Mouse (Mus musculus) small intestine, adult 2 months (tissue): Measurements from ENCODE around the gene Arid2. TPM values are rescaled to one million over a fixed set of nuclear protein-coding genes. Genes with fewer than 3 reads are reported as not detected.

Experiments
- H3K27ac ChIP-seq: fragments of 200-500 bp; 2 replicates; pipeline ENCODE4 v1.5.1; 2012; ENCODE audit warnings: low read depth, low read length, control low read depth, inconsistent platforms; ENCODE audit not compliant: insufficient read depth
- H3K27me3 ChIP-seq: fragments of 200-500 bp; 2 replicates; pipeline ENCODE4 v1.6.1; 2012; ENCODE audit warnings: mild to moderate bottlenecking, moderate library complexity, low read length, inconsistent platforms; ENCODE audit not compliant: control insufficient read depth, insufficient read depth
- H3K36me3 ChIP-seq: fragments of 200-500 bp; 2 replicates; pipeline ENCODE4 v1.6.1; 2012; ENCODE audit warnings: mild to moderate bottlenecking, low read length, control low read depth, inconsistent platforms; ENCODE audit not compliant: control insufficient read depth, insufficient read depth
- H3K4me1 ChIP-seq: fragments of 200-500 bp; 2 replicates; pipeline ENCODE4 v1.6.1; 2012; ENCODE audit warnings: low read length, inconsistent platforms, mixed read lengths; ENCODE audit not compliant: control insufficient read depth, insufficient read depth, insufficient read length
- H3K4me3 ChIP-seq: fragments of 200-500 bp; 2 replicates; pipeline ENCODE4 v1.5.1; 2012; ENCODE audit warnings: low read depth, mild to moderate bottlenecking, control low read depth, inconsistent platforms, low read length, moderate library complexity
- CTCF ChIP-seq: fragments of 200-500 bp; IDR thresholded peaks from 2 replicates; pipeline ENCODE4 v1.5.1; 2012; ENCODE audit warnings: low read depth, mild to moderate bottlenecking, control low read depth, inconsistent platforms, low read length, moderate library complexity, mixed read lengths; ENCODE audit not compliant: insufficient replicate concordance, insufficient read length; ENCODE audit errors: extremely low read depth
- POLR2A ChIP-seq: fragments of 200-500 bp; IDR thresholded peaks from 2 replicates; pipeline ENCODE4 v1.6.1; 2012; ENCODE audit warnings: low read depth, mild to moderate bottlenecking, control low read depth, inconsistent platforms, low read length, moderate library complexity
- WGBS: fragments of 180-500 bp; shearing (Covaris S2); methylation state at CpG from one replicate; pipeline ENCODE4 v1.1.7; 2018; 5-methylcytosine and 5-hydroxymethylcytosine counted together
- polyA plus RNA-seq: library from polyadenylated mRNA; depleted of rRNA; stranded (reverse); fragments of >200 nt; gene quantifications from 2 replicates; pipeline ENCODE4 v1.2.3, GENCODE M21; 2012

Arid2 gene
- polyA plus RNA-seq, 1 experiment = 12.3 TPM

GRCm38 (mm10) chr15:96293444-96293843 lies 6.1 kb downstream of the Arid2 start:
- WGBS = 67% methylated on average over 3 of the region's 3 CpGs
- Histone ChIP-seq H3K4me3 (no peak overlapping the region), H3K36me3 (peaks cover 2% of the 10 kb centered on the region; the same call in 1 of the 2 replicates), H3K27me3 (no peaks in the 10 kb centered on the region), H3K27ac (no peak overlapping the region), H3K4me1 (peaks cover 18% of the 10 kb centered on the region)
- TF ChIP-seq POLR2A = no peak
- TF ChIP-seq CTCF = no peak

GRCm38 (mm10) chr15:96297078-96297590 lies 9.8 kb downstream of the Arid2 start:
- TF ChIP-seq POLR2A (no peak), CTCF (no peak)
- 33% methylated on average over 9 of the region's 9 CpGs for WGBS
- H3K4me1 ChIP-seq = peaks cover 13% of the 10 kb centered on the region
- H3K27ac ChIP-seq = peak overlapping the region; percentile 2; the same call in 1 of the 2 replicates
- no peak overlapping the region for H3K4me3 ChIP-seq
- peaks cover 10% of the 10 kb centered on the region for H3K36me3 ChIP-seq
- H3K27me3 ChIP-seq = no peaks in the 10 kb centered on the region

- Histone ChIP-seq H3K4me1 (peaks cover 13% of the 10 kb centered on the region), H3K36me3 (peaks cover 11% of the 10 kb centered on the region), H3K4me3 (no peak overlapping the region), H3K27me3 (no peaks in the 10 kb centered on the region), H3K27ac (0 out of 2 replicates have a peak overlapping the region, but pooled peaks have one; percentile 24)
- TF ChIP-seq POLR2A (no peak), CTCF (no peak)
- 89% methylated on average over 9 of the region's 9 CpGs for WGBS
Measured at GRCm38 (mm10) chr15:96297623-96298188, 10.4 kb downstream of the Arid2 start.

GRCm38 (mm10) chr15:96309310-96309709 lies 22.0 kb downstream of the Arid2 start:
- no peak overlapping the region for H3K4me3 ChIP-seq
- peaks cover 12% of the 10 kb centered on the region for H3K36me3 ChIP-seq
- no peaks in the 10 kb centered on the region for H3K27me3 ChIP-seq
- H3K27ac ChIP-seq = no peak overlapping the region
- no peaks in the 10 kb centered on the region for H3K4me1 ChIP-seq
- no peak for TF ChIP-seq CTCF
- no peak for TF ChIP-seq POLR2A
- 72% methylated on average over 6 of the region's 6 CpGs for WGBS

GRCm38 (mm10) chr15:96312902-96313301 lies 25.6 kb downstream of the Arid2 start:
- Histone ChIP-seq H3K4me3 (no peak overlapping the region), H3K27me3 (no peaks in the 10 kb centered on the region), H3K4me1 (no peaks in the 10 kb centered on the region), H3K27ac (no peak overlapping the region), H3K36me3 (peaks cover 9% of the 10 kb centered on the region; the same call in 1 of the 2 replicates)
- WGBS = 88% methylated on average over 1 of the region's 1 CpGs
- no peak for TF ChIP-seq CTCF
- TF ChIP-seq POLR2A = no peak

- H3K27me3 ChIP-seq = no peaks in the 10 kb centered on the region
- 48% methylated on average over 1 of the region's 1 CpGs for WGBS
- H3K4me1 ChIP-seq = no peaks in the 10 kb centered on the region
- no peak overlapping the region for H3K27ac ChIP-seq
- TF ChIP-seq CTCF (no peak), POLR2A (no peak)
- H3K36me3 ChIP-seq = peaks cover 5% of the 10 kb centered on the region; the same call in 1 of the 2 replicates
- H3K4me3 ChIP-seq = no peak overlapping the region
Measured at GRCm38 (mm10) chr15:96315664-96316063, 28.3 kb downstream of the Arid2 start.

GRCm38 (mm10) chr15:96319335-96319734 lies 32.0 kb downstream of the Arid2 start:
- Histone ChIP-seq H3K4me3 (no peak overlapping the region), H3K36me3 (peaks cover 3% of the 10 kb centered on the region; the same call in 1 of the 2 replicates), H3K27ac (no peak overlapping the region), H3K4me1 (no peaks in the 10 kb centered on the region), H3K27me3 (no peaks in the 10 kb centered on the region)
- no peak for TF ChIP-seq CTCF
- TF ChIP-seq POLR2A = no peak
- WGBS = 77% methylated on average over 8 of the region's 8 CpGs
